Mouse (Mus musculus): ENCODE results near the gene Srsf6. TPM values are rescaled to one million over a fixed set of nuclear protein-coding genes. Genes with fewer than 3 reads are reported as not detected.

Gene Srsf6
- 100 to 1,000 TPM; 125 to 154 TPM for polyA plus RNA-seq (2017; shearing (Covaris generic))

GRCm38 (mm10) chr2:162931123-162931673 lies at the start of gene Srsf6:
Gene Srsf6, plus strand, starts transcription at chr2:162931528.

GRCm38 (mm10) chr2:162943148-162943846 lies 12.0 kb downstream of the Srsf6 start, which contains the start of gene L3mbtl1:
Gene L3mbtl1, plus strand, starts transcription at chr2:162943472.

Other genes with a start within 250 kb of the Srsf6 start
- gene L3mbtl1, start 11.9 kb downstream of the Srsf6 start, polyA plus RNA-seq (2017; shearing (Covaris generic)), result under 1 TPM in 1 of 2 experiments, not detected in 1; 0.05 TPM
- under 1 TPM in 1 of 2 experiments, not detected in 1; 0.17 TPM for gene Sgk2, start 55.8 kb downstream of the Srsf6 start, polyA plus RNA-seq (2017; shearing (Covaris generic))
- 10 to 100 TPM; 61.5 to 62.6 TPM for gene Ift52, start 85.8 kb downstream of the Srsf6 start, polyA plus RNA-seq (2017; shearing (Covaris generic))
- 1 to 10 TPM; 8.7 to 8.8 TPM for gene Mybl2, start 123.2 kb downstream of the Srsf6 start, polyA plus RNA-seq (2017; shearing (Covaris generic))
- not detected for gene Gtsf1l, start 156.3 kb downstream of the Srsf6 start, polyA plus RNA-seq (2017; shearing (Covaris generic))